Mouse (Mus musculus) ZHBTc4 (cell line): ENCODE results near the gene Pax7.

Source experiments
- DNase-seq: peaks from one replicate; pipeline ENCODE4 v3.0.0-alpha.2; 2011; ENCODE audit warnings: low read depth, low spot score

Pax7 gene

GRCm38 (mm10) chr4:139750926-139751325 lies 82.4 kb downstream of the Pax7 start:
- no peak for DNase-seq

- DNase-seq = peak; percentile 52
Observed at GRCm38 (mm10) chr4:139747190-139747936, 86.0 kb downstream of the Pax7 start.

- no peak for DNase-seq
Observed at GRCm38 (mm10) chr4:139746177-139746576, 87.2 kb downstream of the Pax7 start.

GRCm38 (mm10) chr4:139744765-139745395 lies 88.4 kb downstream of the Pax7 start:
- no peak for DNase-seq

GRCm38 (mm10) chr4:139743626-139744025 lies 89.7 kb downstream of the Pax7 start:
- DNase-seq = no peak

- DNase-seq = no peak
Observed at GRCm38 (mm10) chr4:139737035-139737434, 96.3 kb downstream of the Pax7 start.

- peak; percentile 75 for DNase-seq
Observed at GRCm38 (mm10) chr4:139727101-139727500, 106.2 kb downstream of the Pax7 start.

- DNase-seq = peak; percentile 51
Observed at GRCm38 (mm10) chr4:139725421-139725820, 107.9 kb downstream of the Pax7 start.

GRCm38 (mm10) chr4:139724296-139724695 lies 109.0 kb downstream of the Pax7 start:
- peak; percentile 72 for DNase-seq

GRCm38 (mm10) chr4:139718978-139719377 lies 114.3 kb downstream of the Pax7 start:
- DNase-seq = no peak

- no peak for DNase-seq
Observed at GRCm38 (mm10) chr4:139716477-139717169, 116.7 kb downstream of the Pax7 start.

- DNase-seq = peak; percentile 13
Observed at GRCm38 (mm10) chr4:139715241-139715932, 117.9 kb downstream of the Pax7 start.

GRCm38 (mm10) chr4:139710467-139711334 lies 122.6 kb downstream of the Pax7 start:
- no peak for DNase-seq

- no peak for DNase-seq
Observed at GRCm38 (mm10) chr4:139705986-139706385, 127.3 kb downstream of the Pax7 start.

- peak; percentile 69 for DNase-seq
Observed at GRCm38 (mm10) chr4:139703468-139703867, 129.9 kb downstream of the Pax7 start.

- DNase-seq = no peak
Observed at GRCm38 (mm10) chr4:139702914-139703313, 130.4 kb downstream of the Pax7 start.

GRCm38 (mm10) chr4:139698602-139699001 lies 134.7 kb downstream of the Pax7 start:
- DNase-seq = no peak

- no peak for DNase-seq
Observed at GRCm38 (mm10) chr4:139697755-139698154, 135.6 kb downstream of the Pax7 start.

GRCm38 (mm10) chr4:139693315-139693714 lies 140.0 kb downstream of the Pax7 start:
- DNase-seq = no peak

- no peak for DNase-seq
Observed at GRCm38 (mm10) chr4:139689627-139690269, 143.6 kb downstream of the Pax7 start.
